Mouse (Mus musculus): ENCODE results near the gene Slc46a1.

Gene Slc46a1

GRCm38 (mm10) chr11:78458740-78459139 lies 6.8 kb upstream of the Slc46a1 start:
- DNase-seq: no peak

- no peak for DNase-seq
Observed at GRCm38 (mm10) chr11:78461894-78462293, 3.6 kb upstream of the Slc46a1 start.

- no peak for DNase-seq
Observed at GRCm38 (mm10) chr11:78462669-78463068, 2.8 kb upstream of the Slc46a1 start.

GRCm38 (mm10) chr11:78463286-78464036 lies 2.0 kb upstream of the Slc46a1 start:
- DNase-seq: no peak

GRCm38 (mm10) chr11:78465116-78465515 lies 381 bp upstream of the Slc46a1 start:
- no peak for DNase-seq

- DNase-seq: no peak
Observed at GRCm38 (mm10) chr11:78466242-78466912, 880 bp downstream of the Slc46a1 start.

- DNase-seq: no peak
Observed at GRCm38 (mm10) chr11:78467515-78467914, 2.0 kb downstream of the Slc46a1 start.

- no peak for DNase-seq
Observed at GRCm38 (mm10) chr11:78467932-78468331, 2.4 kb downstream of the Slc46a1 start.

GRCm38 (mm10) chr11:78471326-78472103 lies 6.0 kb downstream of the Slc46a1 start:
- DNase-seq: no peak

- no peak for DNase-seq
Observed at GRCm38 (mm10) chr11:78475289-78475688, 9.8 kb downstream of the Slc46a1 start.

GRCm38 (mm10) chr11:78483639-78484038 lies 18.1 kb downstream of the Slc46a1 start:
- DNase-seq: no peak

GRCm38 (mm10) chr11:78488168-78488567 lies 22.7 kb downstream of the Slc46a1 start:
- DNase-seq: peak; percentile 84 to 90

GRCm38 (mm10) chr11:78490781-78491241 lies 25.3 kb downstream of the Slc46a1 start:
- peak; percentile 60 to 69 for DNase-seq

GRCm38 (mm10) chr11:78495904-78496303 lies 30.4 kb downstream of the Slc46a1 start:
- DNase-seq: no peak

GRCm38 (mm10) chr11:78497071-78497541 lies 31.6 kb downstream of the Slc46a1 start:
- DNase-seq: peak; percentile 58 to 62

GRCm38 (mm10) chr11:78497544-78498522 lies 32.3 kb downstream of the Slc46a1 start, which contains the start of gene Sarm1:
TSS of gene Sarm1 (minus strand) at chr11:78497754.
- DNase-seq: peak; percentile 96 to 99

GRCm38 (mm10) chr11:78499004-78499403 lies 33.5 kb downstream of the Slc46a1 start, which contains the start of gene Vtn:
TSS of gene Vtn (plus strand) at chr11:78499091.
- DNase-seq: no peak

- DNase-seq: no peak
Observed at GRCm38 (mm10) chr11:78499543-78499942, 34.0 kb downstream of the Slc46a1 start.

- DNase-seq: no peak
Observed at GRCm38 (mm10) chr11:78500623-78501202, 35.2 kb downstream of the Slc46a1 start.

- no peak for DNase-seq
Observed at GRCm38 (mm10) chr11:78501529-78501928, 36.0 kb downstream of the Slc46a1 start.

GRCm38 (mm10) chr11:78502909-78503650 lies 37.6 kb downstream of the Slc46a1 start, which contains the start of gene Sebox:
TSS of gene Sebox (plus strand) at chr11:78503447.
- DNase-seq: peak; percentile 88 to 91

All from cerebellum, postnatal 36 days (tissue).